Mouse (Mus musculus): Measurements from ENCODE around the gene Rbl1.

Gene Rbl1

DNA sequence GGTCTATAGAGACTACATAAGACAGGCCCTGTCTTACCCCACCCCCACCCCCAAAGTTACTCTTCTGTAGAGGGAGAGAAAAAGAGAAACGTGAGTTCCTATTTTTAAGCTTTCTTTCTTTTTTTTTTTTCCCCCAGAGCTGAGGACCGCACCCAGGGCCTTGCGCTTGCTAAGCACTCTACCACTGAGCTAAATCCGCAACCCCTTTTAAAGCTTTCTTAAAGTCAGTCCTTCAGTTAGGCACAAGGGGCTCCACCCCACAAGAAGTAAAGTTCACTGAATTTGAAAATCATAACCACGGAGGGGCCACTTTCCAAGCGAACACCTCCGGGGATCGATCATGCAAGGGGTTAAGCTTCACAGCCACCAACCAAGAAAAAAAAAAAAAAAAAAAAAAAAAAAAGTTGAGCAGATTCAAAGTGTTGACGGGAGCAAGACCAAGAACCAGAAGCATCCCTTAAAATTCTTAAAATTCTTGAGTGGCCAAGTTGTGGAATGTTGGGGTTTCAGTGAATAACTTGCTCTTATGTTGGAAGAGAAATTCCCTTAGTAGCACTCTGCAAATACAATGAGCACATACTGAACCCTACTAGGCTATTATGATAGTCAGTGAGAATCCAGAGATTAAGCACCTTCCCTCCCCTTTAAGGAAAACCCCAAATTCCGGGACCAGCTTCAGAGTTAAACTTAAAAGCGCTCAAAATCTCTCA lies 70.4 kb downstream of the Rbl1 start:
- peak; percentile 87 for DNase-seq (ENCODE audit: low read depth, low spot score)

DNA sequence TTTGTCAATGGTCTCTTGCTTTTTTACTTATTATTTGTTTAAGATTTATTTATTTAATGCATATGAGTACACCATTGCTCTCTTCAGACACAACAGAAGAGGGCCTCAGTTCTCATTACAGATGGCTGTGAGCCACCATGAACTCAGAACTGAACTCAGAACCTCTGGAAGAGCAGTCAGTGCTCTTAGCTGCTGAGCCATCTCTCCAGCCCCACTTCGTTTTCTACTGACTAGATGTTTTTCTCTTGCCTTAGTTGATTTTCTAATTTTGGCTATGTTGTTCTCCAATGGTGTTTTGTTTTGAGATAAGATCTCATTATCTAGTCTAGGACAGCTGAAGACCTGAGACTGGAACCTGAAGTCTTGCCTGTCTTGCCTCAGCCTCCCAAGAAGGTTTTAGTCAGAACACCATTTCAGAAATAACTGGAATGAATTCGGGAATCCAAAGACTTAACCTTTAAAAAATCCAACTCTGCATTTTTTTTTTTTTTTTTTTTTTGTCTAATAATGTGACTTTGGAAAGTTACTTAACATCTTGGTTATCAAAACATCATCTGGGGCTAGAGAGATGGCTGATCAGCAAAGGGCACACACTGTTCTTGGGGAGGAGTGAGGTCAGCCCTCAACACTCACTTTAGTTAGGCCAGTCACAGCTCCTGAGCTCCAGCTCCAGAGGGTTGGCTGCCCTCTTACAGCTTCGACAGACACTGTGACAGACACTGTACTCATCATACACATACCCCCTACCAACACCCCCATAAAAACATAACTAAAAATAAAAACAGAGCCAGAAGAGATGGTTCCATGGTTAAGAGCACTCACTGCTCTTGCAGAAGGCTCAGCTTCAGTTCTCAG lies 71.4 kb downstream of the Rbl1 start:
- DNase-seq (ENCODE audit: low read depth, low spot score): peak; percentile 57

DNA sequence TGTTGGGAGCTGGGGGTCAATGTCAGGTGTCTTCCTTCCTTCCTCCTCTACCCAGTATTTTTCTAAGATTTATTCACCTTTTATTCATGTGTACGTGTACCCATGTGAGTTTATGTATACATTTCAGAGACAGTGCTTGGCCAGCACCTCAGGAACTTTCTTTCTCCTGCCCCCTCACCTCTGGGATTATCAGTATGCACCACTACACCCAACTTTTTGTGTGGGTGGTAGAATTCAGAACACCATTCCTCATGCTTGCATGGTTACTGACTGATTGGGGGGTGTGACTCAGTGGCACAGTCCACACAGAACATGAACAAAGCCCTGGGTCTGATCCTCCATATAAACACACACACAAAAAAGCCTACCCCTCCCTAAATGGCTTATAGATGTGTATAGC lies 72.2 kb downstream of the Rbl1 start:
- peak; percentile 50 for DNase-seq (ENCODE audit: low read depth, low spot score)

DNA sequence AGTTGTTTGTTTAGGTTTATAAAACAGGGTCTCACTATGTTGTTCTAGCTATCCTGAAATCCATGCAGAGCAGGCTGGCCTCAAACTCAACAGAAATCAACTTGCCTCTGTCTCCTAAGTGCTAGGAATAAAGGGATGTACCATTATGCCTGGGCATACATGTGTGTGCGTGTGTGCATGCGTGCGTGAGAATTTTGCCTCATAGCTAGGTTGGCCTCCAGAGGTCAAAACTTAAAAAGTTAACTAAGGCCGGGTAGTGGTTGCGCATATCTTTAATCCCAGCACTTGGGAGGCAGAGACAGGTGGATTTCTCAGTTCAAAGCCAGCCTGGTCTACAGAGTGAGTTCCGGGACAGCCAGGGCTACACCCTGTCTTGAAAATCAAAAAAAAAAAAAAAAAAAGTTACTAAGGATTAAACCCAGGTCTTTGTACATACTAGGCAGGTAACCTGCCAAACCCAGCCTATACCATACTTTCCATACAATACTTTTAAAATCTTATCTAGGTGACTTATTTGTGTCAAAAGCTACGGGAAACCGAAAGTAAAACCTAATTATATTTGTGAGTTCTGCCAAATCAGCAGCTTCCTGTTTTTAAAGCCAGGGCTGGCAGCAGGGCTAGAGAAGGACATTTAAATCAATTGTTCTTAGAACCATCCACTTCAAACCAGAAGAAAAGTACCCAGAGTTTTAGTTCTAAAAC lies 73.4 kb downstream of the Rbl1 start:
- peak; percentile 86 for DNase-seq (ENCODE audit: low read depth, low spot score)

DNA sequence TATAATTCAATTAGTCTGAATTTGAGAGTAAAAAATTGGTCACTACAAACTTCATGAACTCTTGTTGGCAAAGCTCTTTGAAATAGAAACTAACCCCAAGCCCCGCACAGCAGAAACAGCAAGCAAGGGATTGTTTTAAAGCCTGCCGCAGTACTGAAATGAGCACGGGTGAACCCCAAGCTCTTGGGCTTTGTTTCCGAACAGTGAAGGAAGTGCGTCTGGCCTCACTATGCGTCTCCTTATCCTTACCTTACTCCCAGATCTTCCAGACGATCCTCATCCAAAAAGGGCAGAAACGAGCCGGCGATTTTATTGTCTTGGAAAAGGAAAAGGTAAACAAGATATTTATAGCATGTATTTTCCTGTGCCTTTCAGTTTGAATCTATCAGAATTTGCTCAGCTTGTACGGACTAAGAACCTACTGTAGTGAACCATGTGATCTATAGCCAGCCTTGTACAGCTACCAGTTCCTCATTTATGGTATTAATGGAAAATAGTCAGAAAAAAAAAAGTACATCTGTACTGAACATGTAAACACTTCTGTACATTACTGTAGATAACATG lies 74.7 kb downstream of the Rbl1 start:
- DNase-seq (ENCODE audit: low read depth, low spot score): peak; percentile 69

DNA sequence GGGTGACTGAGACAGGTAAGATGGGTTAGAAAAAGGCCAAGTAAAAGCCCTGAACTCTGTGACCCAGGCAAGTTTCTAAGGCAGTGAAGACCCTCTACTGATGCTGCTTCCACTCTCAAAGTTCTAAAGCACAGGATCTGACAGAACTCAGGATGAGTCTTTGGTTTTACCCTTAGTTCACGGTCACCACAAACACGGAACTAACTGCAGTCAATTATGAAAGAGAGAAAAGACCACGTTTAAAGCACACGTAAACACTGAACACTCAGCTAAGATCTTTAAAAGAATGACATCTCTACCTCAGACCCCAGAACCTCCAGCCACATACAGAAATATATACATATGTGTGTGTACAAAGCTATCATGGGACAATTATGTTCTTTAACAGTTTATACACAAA lies 75.2 kb downstream of the Rbl1 start:
- DNase-seq (ENCODE audit: low read depth, low spot score): peak; percentile 28

DNA sequence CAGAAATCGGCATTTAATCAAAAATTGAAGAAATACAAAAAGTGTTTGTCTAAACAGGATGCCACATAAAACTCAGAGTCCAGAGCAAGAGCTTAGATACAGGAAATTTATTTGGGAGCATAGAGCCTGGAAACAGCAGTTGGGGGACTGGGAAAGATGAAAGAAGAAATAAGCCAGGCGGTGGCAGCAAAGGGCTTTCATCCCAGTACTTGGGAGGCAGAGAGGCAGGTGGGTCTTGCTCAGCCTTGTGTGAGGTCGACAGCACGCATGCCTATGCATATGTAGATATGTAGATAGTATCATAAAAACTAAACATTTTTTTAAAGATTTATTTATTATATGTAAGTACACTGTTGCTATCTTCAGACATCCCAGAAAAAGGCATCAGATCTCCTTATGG lies 76.3 kb downstream of the Rbl1 start:
- peak; percentile 48 for DNase-seq (ENCODE audit: low read depth, low spot score)

DNA sequence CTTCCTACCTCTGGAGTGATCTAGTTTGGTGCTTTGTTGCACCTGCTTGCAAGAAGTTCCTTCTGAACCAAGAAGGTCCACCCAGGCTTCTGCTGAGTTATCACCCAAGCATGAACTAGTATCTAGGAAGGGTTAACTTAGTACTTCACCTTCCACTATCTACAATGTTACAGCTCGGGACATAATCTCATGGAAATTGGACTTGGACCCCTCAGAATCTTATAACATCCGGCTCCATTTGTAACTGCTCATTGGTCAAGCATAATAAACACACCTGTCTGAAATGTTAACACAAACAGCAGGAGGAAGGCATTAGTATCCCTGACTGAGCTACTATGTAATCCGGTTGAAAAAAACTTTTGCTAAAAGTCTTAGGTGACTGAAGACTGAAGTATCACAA lies 77.0 kb downstream of the Rbl1 start:
- no peak for DNase-seq (ENCODE audit: low read depth, low spot score)

DNA sequence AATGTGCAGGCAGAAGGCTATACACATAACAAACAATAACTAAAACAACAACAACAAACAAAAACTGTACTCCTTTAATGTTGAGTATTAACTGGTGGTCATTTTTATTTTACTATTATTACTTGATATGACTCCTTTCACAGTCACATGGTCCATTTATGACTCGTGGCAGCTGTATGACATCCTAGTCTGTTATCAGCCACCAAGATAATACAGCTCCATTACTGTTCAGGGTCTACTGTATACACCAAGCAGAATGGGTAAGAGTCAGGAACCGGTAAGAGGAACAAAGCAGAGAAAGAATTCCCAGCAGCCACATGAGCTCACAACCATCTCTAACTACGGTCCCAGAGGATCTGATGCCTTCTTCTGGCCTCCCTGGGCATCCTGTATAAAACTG lies 79.1 kb downstream of the Rbl1 start:
- DNase-seq (ENCODE audit: low read depth, low spot score): no peak

DNA sequence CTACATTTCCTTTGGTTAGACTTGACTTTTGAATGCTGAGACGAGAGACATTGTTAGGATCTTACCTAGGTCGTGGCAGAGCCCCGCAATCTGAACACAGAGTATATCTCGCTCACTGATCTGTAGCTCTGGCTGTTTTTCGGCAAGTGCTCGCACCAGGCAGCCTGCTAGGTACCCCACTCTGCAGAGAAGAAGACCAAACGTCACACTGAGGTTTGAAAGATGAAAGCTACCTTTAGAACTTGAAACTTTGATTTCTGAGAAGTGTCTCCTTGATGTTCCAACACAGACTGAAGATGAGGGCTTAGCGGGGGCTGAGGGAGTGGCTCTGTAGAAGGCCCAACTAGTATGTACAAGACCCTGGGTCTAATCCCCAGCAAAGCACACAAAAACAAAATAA lies 82.6 kb downstream of the Rbl1 start:
- DNase-seq (ENCODE audit: low read depth, low spot score): no peak

DNA sequence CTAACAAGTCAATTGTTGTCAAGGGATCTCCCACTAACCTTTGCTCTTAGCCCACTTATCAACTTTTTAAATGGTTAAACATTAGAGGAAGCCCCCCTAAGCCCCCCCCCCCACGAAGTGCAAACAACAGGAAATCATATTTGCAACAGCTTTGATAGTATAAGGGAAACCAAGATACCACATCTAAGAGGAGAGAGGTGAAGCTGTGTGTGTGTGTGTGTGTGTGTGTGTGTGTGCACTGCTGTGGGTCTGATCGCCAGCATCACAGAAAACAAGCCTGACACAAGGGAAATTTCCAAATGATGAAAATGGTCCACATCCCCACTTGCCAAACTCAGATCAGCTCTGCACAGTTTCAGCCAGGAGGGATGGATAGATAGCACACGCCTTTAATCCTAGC lies 85.3 kb downstream of the Rbl1 start:
- no peak for DNase-seq (ENCODE audit: low read depth, low spot score)

DNA sequence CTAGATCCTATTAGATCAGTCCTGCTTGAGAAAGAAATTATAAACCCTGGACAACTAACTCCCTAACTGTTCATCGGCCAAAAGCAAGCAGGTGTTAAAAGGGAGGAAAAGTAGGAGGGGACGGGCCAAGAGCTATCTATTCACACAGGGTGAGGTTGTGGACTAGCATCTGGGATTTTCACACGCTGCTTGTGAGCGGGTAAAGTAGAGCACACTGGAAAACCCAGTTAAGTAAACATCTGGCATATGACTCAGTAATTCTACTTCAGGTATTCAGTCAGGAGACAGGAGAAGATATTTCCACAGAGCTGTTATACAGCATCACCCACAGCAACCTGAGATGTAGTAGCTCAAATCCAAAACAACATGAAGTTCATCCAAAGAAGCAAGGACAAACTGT lies 85.8 kb downstream of the Rbl1 start:
- DNase-seq (ENCODE audit: low read depth, low spot score): no peak

DNA sequence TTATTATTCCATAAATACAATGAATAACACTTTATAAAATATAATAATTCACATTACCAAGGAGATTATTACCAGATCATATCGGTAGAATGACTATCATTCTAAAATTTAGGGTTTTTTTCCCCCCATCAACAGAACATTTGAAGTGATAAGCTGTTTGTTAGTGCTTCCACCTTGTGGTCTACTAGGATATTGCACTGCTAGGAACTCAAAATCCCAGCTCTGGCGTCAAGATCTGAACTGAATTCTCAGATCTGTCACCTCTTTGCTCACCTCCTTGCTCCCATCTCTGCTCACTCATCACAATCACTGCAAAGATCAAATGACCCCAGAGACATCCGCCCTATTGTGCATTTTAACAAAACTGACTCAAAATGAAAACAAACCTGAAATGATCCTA lies 87.4 kb downstream of the Rbl1 start:
- peak; percentile 53 for DNase-seq (ENCODE audit: low read depth, low spot score)

DNA sequence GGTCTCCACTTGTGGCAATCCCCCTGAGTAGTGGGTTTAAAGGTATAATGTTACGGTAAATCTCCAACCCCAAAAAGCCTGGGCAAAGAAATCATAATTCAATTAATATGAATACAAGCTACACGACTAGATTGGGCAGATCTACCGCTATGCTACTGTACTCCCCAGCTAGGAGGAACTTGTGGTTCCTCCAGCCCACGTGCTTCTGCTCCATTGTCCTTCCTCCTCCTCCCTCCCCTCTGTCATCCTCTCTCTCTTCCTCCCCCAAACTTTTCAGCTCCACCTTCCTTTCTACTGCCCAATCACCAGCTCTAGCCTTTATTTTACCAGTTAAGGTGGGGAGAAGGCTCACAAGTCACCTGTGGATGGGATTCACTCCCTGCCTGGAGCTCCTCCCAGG lies 96.1 kb downstream of the Rbl1 start:
- no peak for DNase-seq (ENCODE audit: low read depth, low spot score)

DNA sequence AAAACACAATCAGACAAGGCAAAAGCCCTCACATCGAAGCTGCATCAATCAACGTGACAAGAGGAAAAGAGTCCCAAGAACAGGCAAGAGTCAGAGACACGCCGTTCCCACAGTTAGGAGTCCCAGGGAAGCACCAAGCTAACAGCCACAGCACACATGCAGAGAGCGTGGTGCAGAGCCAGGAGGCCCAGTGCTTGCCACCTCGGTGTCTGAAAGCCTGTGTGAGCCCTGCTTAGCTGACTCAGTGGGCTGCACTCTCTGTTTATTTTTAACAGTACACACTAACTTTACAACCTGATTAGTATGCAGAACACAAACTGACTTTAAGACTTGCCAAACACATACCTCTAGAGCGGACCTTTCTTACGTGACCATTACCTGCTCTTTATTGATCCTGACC lies 99.9 kb downstream of the Rbl1 start:
- DNase-seq (ENCODE audit: low read depth, low spot score): no peak

DNA sequence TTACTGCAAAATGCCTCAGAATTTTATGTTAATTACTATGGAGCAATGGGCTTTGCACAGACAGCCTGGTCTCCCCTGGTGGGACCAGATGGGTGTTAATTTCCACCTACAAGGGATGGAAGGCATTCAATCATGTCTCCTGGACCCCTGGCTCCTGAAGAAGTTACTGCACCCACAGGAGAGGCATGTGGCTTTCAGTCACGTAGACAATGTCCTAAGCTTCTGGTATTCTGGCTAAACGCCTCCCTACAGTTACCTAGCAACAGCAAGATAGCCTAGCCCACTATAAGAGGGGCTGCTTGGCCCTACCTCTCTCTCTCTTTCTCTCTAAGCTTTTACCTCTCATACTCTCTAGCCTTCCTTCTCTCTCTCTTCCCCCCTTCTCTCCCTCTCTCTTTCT lies 102.1 kb downstream of the Rbl1 start:
- no peak for DNase-seq (ENCODE audit: low read depth, low spot score)

DNA sequence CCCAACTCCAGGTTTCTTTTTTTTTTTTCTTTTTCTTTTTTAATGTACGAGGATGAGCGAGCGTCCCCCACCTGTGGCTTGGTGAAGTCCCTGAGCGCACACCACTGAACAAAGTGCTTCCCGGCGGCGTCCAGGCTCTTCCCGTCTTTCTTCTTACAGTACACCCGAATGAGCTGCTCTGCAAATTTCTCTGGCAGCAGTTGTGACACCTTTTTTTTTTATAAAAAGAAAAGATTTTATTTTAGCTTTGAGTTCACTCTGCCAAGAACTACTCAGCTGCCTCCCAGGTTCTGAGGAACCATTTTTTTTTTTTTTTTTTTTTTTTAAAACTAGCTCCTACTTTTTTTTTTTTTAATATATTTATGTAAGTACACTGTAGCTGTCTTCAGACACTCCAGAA lies 102.7 kb downstream of the Rbl1 start:
- no peak for DNase-seq (ENCODE audit: low read depth, low spot score)

DNA sequence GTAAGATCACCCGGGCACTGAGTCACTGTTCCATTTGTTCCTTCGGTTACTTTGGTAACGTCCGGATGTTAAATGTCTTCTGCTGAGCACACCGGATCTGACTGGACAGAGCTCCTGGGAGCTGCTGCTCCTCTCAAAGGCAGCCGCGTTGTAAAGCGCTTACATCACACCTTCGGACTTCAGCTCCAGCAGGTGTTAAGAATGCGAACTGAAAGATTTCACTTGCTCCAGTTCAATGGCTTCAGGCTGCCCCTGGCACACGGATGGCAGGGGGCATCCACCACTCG lies 104.1 kb downstream of the Rbl1 start:
- no peak for DNase-seq (ENCODE audit: low read depth, low spot score)

DNA sequence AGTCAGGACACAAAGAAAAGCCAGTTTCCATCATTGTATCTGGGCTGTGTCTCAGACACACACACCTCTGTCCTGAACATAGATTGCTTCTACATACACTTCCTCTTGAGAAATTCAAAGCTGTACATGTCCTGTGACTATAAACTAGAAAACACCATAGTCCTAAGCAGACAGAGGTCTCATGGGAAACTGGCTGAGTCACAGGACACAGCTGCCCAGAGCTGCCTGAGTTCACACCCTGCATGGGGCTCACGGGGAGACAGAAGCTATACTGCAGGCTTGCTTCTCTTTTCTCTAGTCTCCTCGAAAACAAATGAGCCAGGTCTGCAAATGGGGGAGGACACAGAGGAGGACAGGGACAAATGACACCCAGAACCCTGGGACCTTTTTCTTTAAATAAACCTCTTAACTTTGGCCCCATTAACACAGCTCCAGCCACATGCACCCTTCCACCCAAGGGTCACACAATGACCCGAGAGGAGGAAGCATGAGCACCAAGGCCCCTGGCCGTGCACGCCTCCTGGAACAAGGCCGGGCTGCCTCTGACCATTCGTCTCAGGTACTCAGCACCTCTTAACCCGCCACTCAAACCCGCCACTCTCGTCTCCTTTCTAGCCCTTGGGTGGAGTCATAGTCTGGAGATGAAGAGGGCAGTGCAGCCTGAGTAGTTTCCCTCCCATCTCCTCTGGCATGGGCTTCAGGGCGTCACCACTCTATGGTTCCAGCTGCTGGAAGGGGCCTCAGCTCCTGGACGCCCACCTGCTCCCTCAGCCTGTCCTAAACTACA lies 104.6 kb downstream of the Rbl1 start:
- DNase-seq (ENCODE audit: low read depth, low spot score): no peak

Data from A20 (cell line).